Comparison of ENCODE assay signal across 13 mouse cellular contexts in the genomic region with DNA sequence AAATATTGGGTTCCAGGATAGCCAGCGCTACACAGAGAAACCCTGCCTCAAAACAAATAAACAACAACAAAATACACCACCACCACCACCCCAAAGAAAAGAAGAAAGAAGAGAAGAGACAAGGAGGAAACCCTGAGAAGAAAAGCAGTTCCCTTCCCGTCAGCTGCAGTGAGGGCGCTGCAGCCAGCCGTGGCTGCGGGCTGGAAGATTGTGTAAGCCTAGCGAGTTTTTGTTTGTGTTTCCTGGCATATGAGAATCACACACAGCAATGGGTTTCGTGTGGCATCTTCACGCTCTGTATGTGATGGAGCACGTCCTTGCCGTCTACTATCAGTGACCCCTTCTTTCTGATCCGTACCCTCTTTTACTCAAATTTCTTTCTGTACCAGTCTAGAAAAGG. TPM values are rescaled to one million over a fixed set of nuclear protein-coding genes. Genes with fewer than 3 reads are reported as not detected.
DNase-seq lines count a peak whose midpoint lies in the region; ATAC-seq lines count a peak whose summit lies in the region.
"Had no signal": no experiment of that assay in that cellular context is flagged by ENCODE, and none has a peak within 500 bp of the region (broad histone marks: within the 10 kb centered on the region; RNA-seq: fewer than 3 reads in every experiment).

No protein-coding gene starts in this region.

- H3K27me3 ChIP-seq in hindbrain, embryonic 16.5 days (replicated peaks; ENCODE audit: control insufficient read depth, insufficient read depth, low read length), result no peaks in the 10 kb centered on the region
- H3K27me3 ChIP-seq in hindbrain, embryonic 11.5 days (ENCODE audit: control insufficient read depth, insufficient read depth, low read length), result no peaks in the 10 kb centered on the region
- no peaks in the 10 kb centered on the region for H3K27me3 ChIP-seq in embryonic facial prominence, embryonic 10.5 days (replicated peaks; ENCODE audit: low read depth, poor library complexity, severe bottlenecking)
- H3K27me3 ChIP-seq in liver, embryonic 15.5 days, result no peaks in the 10 kb centered on the region
- H3K27me3 ChIP-seq: CH12.LX; lung, embryonic 15.5 days had no signal

- 72% methylated on average over 11 of the region's 11 CpGs for WGBS in hindbrain, embryonic 16.5 days
- 80% methylated on average over 11 of the region's 11 CpGs for WGBS in hindbrain, embryonic 11.5 days
- 75% methylated on average over 11 of the region's 11 CpGs for WGBS in embryonic facial prominence, embryonic 10.5 days
- 37% methylated on average over 11 of the region's 11 CpGs for WGBS in liver, embryonic 15.5 days (ENCODE audit: insufficient replicate concordance)

- no peak overlapping the region for H3K4me2 ChIP-seq in hindbrain, embryonic 16.5 days (ENCODE audit: low read length)
- no peak overlapping the region for H3K4me2 ChIP-seq in hindbrain, embryonic 11.5 days (replicated peaks; ENCODE audit: low read depth, low read length)
- H3K4me2 ChIP-seq in liver, embryonic 15.5 days, result no peak overlapping the region
- H3K4me2 ChIP-seq: lung, embryonic 15.5 days had no signal

- H3K27ac ChIP-seq in hindbrain, embryonic 16.5 days (ENCODE audit: low read depth, low read length), result peak overlapping the region; percentile 25; the same call in 1 of the 2 replicates
- no peak overlapping the region for H3K27ac ChIP-seq in hindbrain, embryonic 11.5 days (ENCODE audit: low read depth, low read length)
- H3K27ac ChIP-seq in embryonic facial prominence, embryonic 10.5 days (replicated peaks), result peak overlapping the region; percentile 75
- H3K27ac ChIP-seq in liver, embryonic 15.5 days (replicated peaks), result 0 out of 2 replicates have a peak overlapping the region, but pooled peaks have one; percentile 45
- H3K27ac ChIP-seq: lung, embryonic 15.5 days had no signal

- ATAC-seq in hindbrain, embryonic 16.5 days, result no peak
- ATAC-seq in hindbrain, embryonic 11.5 days (ENCODE audit: low FRiP score), result no peak
- ATAC-seq in liver, embryonic 15.5 days (ENCODE audit: insufficient read depth), result no peak

- H3K9ac ChIP-seq in hindbrain, embryonic 16.5 days (ENCODE audit: low read depth, low read length), result no peak overlapping the region
- no peak overlapping the region for H3K9ac ChIP-seq in hindbrain, embryonic 11.5 days (ENCODE audit: low read depth, low read length)
- no peak overlapping the region for H3K9ac ChIP-seq in liver, embryonic 15.5 days
- H3K9ac ChIP-seq: lung, embryonic 15.5 days had no signal

- no peak for DNase-seq in hindbrain, embryonic 11.5 days (ENCODE audit: low spot score)
- DNase-seq in 416B (ENCODE audit: low read depth), result peak; percentile 56
- DNase-seq in embryonic facial prominence, embryonic 10.5 days (ENCODE audit: low spot score), result no peak
- DNase-seq in cerebellum, postnatal 14 days, result no peak
- no peak for DNase-seq in ovary, adult 18-20 months (ENCODE audit: low spot score)
- DNase-seq in cerebellum, adult 11-12 months, result no peak
- DNase-seq: cerebellum, postnatal 10 days; gastrocnemius, postnatal 36 days; retina, postnatal 1 day had no signal

- peaks cover 10% of the 10 kb centered on the region for H3K4me1 ChIP-seq in hindbrain, embryonic 16.5 days (ENCODE audit: control insufficient read depth, insufficient read depth, low read depth, low read length)
- H3K4me1 ChIP-seq in hindbrain, embryonic 11.5 days (replicated peaks; ENCODE audit: control insufficient read depth, insufficient read depth, low read length), result no peaks in the 10 kb centered on the region
- peaks cover 46% of the 10 kb centered on the region for H3K4me1 ChIP-seq in embryonic facial prominence, embryonic 10.5 days
- H3K4me1 ChIP-seq in liver, embryonic 15.5 days (replicated peaks), result peaks cover 48% of the 10 kb centered on the region

- no peaks in the 10 kb centered on the region for H3K36me3 ChIP-seq in hindbrain, embryonic 16.5 days (ENCODE audit: control insufficient read depth, insufficient read depth, low read length)
- H3K36me3 ChIP-seq in hindbrain, embryonic 11.5 days (ENCODE audit: control insufficient read depth, insufficient read depth, low read length), result no peaks in the 10 kb centered on the region
- H3K36me3 ChIP-seq in embryonic facial prominence, embryonic 10.5 days (replicated peaks), result peaks cover 28% of the 10 kb centered on the region
- peaks cover 8% of the 10 kb centered on the region for H3K36me3 ChIP-seq in liver, embryonic 15.5 days (replicated peaks)
- H3K36me3 ChIP-seq: lung, embryonic 15.5 days had no signal

- H3K4me3 ChIP-seq in hindbrain, embryonic 16.5 days (ENCODE audit: low read length), result no peak overlapping the region
- no peak overlapping the region for H3K4me3 ChIP-seq in hindbrain, embryonic 11.5 days (ENCODE audit: low read depth, low read length)
- no peak overlapping the region for H3K4me3 ChIP-seq in embryonic facial prominence, embryonic 10.5 days
- no peak overlapping the region for H3K4me3 ChIP-seq in liver, embryonic 15.5 days (replicated peaks)
- H3K4me3 ChIP-seq: lung, embryonic 15.5 days had no signal

- H3K9me3 ChIP-seq in hindbrain, embryonic 16.5 days (ENCODE audit: control insufficient read depth, low read length), result no peaks in the 10 kb centered on the region
- H3K9me3 ChIP-seq in hindbrain, embryonic 11.5 days (ENCODE audit: control insufficient read depth, low read length), result no peaks in the 10 kb centered on the region
- no peaks in the 10 kb centered on the region for H3K9me3 ChIP-seq in embryonic facial prominence, embryonic 10.5 days
- no peaks in the 10 kb centered on the region for H3K9me3 ChIP-seq in liver, embryonic 15.5 days (replicated peaks)
- H3K9me3 ChIP-seq: lung, embryonic 15.5 days had no signal

RNA-seq across cellular contexts. Expression of a gene that starts 14.1 kb away (rescaled TPM):
- 1.1 TPM in 2 replicates for polyA plus RNA-seq in hindbrain, embryonic 16.5 days (2015; fragmentation: Nextera tagmentation; extraction: Ambion mirVana)
- 1.7 and 3.5 TPM in 2 replicates for polyA plus RNA-seq in hindbrain, embryonic 11.5 days (2014; fragmentation: Nextera tagmentation; extraction: Ambion mirVana)
- polyA plus RNA-seq in embryonic facial prominence, embryonic 10.5 days (2016; fragmentation: Nextera tagmentation; extraction: Ambion mirVana), result 1.4 and 1.9 TPM in 2 replicates
- polyA plus RNA-seq in liver, embryonic 15.5 days (2015; fragmentation: Nextera tagmentation; extraction: Ambion mirVana), result 0.86 and 0.89 TPM in 2 replicates

RNA-seq across cellular contexts. Expression of a gene that starts 39.1 kb away (rescaled TPM):
- 5.8 and 7.0 TPM in 2 replicates for polyA plus RNA-seq in hindbrain, embryonic 16.5 days (2015; fragmentation: Nextera tagmentation; extraction: Ambion mirVana)
- polyA plus RNA-seq in hindbrain, embryonic 11.5 days (2014; fragmentation: Nextera tagmentation; extraction: Ambion mirVana), result 1.8 and 2.9 TPM in 2 replicates
- 3.4 and 3.7 TPM in 2 replicates for polyA plus RNA-seq in embryonic facial prominence, embryonic 10.5 days (2016; fragmentation: Nextera tagmentation; extraction: Ambion mirVana)
- 10.4 and 10.9 TPM in 2 replicates for polyA plus RNA-seq in liver, embryonic 15.5 days (2015; fragmentation: Nextera tagmentation; extraction: Ambion mirVana)
